Mouse (Mus musculus) E14TG2a.4 (cell line): Measurements from ENCODE around the gene Ifngr2.

Experiments
- CTCF ChIP-seq: conservative IDR thresholded peaks from 2 replicates; pipeline ENCODE4 v1.5.1; 2014; ENCODE audit warnings: low read length
- POU5F1 ChIP-seq: IDR thresholded peaks from 2 replicates; pipeline ENCODE4 v1.6.1; 2014; ENCODE audit warnings: low read length, borderline replicate concordance

- TF ChIP-seq CTCF (no peak), POU5F1 (no peak)
Measured at GRCm38 (mm10) chr16:91541573-91542081, 5.2 kb upstream of the Ifngr2 start.
